Mouse (Mus musculus): ENCODE results near the gene Tmem213.

Tmem213 gene

GRCm38 (mm10) chr6:38109160-38109795 lies at the start of gene Tmem213:
TSS of gene Tmem213 (plus strand) at chr6:38109255.
- no peak for DNase-seq

- DNase-seq: no peak
These were observed 44.4 kb upstream of the Tmem213 start for GRCm38 (mm10) chr6:38064621-38065020.

GRCm38 (mm10) chr6:38065122-38065500 lies 43.9 kb upstream of the Tmem213 start:
- DNase-seq: no peak

GRCm38 (mm10) chr6:38065501-38066122 lies 43.4 kb upstream of the Tmem213 start:
- DNase-seq: no peak

- DNase-seq: peak; percentile 65
These were observed 42.8 kb upstream of the Tmem213 start for GRCm38 (mm10) chr6:38066215-38066614.

GRCm38 (mm10) chr6:38071256-38071655 lies 37.8 kb upstream of the Tmem213 start:
- no peak for DNase-seq

- no peak for DNase-seq
These were observed 36.8 kb upstream of the Tmem213 start for GRCm38 (mm10) chr6:38072137-38072796.

- DNase-seq: no peak
These were observed 35.5 kb upstream of the Tmem213 start for GRCm38 (mm10) chr6:38073592-38073991.

GRCm38 (mm10) chr6:38080364-38080763 lies 28.7 kb upstream of the Tmem213 start:
- DNase-seq: no peak

GRCm38 (mm10) chr6:38081727-38082341 lies 27.2 kb upstream of the Tmem213 start:
- DNase-seq: no peak

GRCm38 (mm10) chr6:38083204-38083603 lies 25.9 kb upstream of the Tmem213 start:
- no peak for DNase-seq

GRCm38 (mm10) chr6:38087242-38088026 lies 21.6 kb upstream of the Tmem213 start:
- no peak for DNase-seq

- DNase-seq: no peak
These were observed 16.5 kb upstream of the Tmem213 start for GRCm38 (mm10) chr6:38092539-38092938.

GRCm38 (mm10) chr6:38094701-38095100 lies 14.4 kb upstream of the Tmem213 start:
- DNase-seq: no peak

- no peak for DNase-seq
These were observed 12.1 kb upstream of the Tmem213 start for GRCm38 (mm10) chr6:38096961-38097370.

GRCm38 (mm10) chr6:38102216-38102795 lies 6.7 kb upstream of the Tmem213 start:
- DNase-seq: no peak

GRCm38 (mm10) chr6:38103775-38104174 lies 5.3 kb upstream of the Tmem213 start:
- no peak for DNase-seq

GRCm38 (mm10) chr6:38105924-38106323 lies 3.1 kb upstream of the Tmem213 start:
- no peak for DNase-seq

- DNase-seq: no peak
These were observed 606 bp upstream of the Tmem213 start for GRCm38 (mm10) chr6:38108449-38108848.

GRCm38 (mm10) chr6:38109871-38110270 lies 816 bp downstream of the Tmem213 start:
- no peak for DNase-seq

GRCm38 (mm10) chr6:38110859-38111258 lies 1.8 kb downstream of the Tmem213 start:
- DNase-seq: no peak

GRCm38 (mm10) chr6:38116107-38116770 lies 7.2 kb downstream of the Tmem213 start:
- no peak for DNase-seq
